In genomic region chr10:8762771-8763170, GRCm38 (mm10) we compare ENCODE assay signal across 9 mouse cellular contexts.
DNase-seq lines count a peak whose midpoint lies in the region; ATAC-seq and TF ChIP-seq lines count a peak whose summit lies in the region.
"Had no signal": no experiment of that assay in that cellular context is flagged by ENCODE, and none has a peak within 500 bp of the region (broad histone marks: within the 10 kb centered on the region; RNA-seq: fewer than 3 reads in every experiment).

No protein-coding gene starts in this region.

- WGBS in lung, embryonic 15.5 days = 38% methylated on average over 12 of the region's 12 CpGs
- 69% methylated on average over 12 of the region's 12 CpGs for WGBS in lung, adult 2 months
- 43% methylated on average over 12 of the region's 12 CpGs for WGBS in limb, embryonic 12.5 days
- WGBS in stomach, embryonic 15.5 days = 43% methylated on average over 12 of the region's 12 CpGs

- no peaks in the 10 kb centered on the region for H3K27me3 ChIP-seq in lung, embryonic 15.5 days
- H3K27me3 ChIP-seq in limb, embryonic 12.5 days = no peaks in the 10 kb centered on the region
- no peaks in the 10 kb centered on the region for H3K27me3 ChIP-seq in stomach, embryonic 15.5 days (replicated peaks)

- TF ChIP-seq CTCF in lung, adult 2 months (IDR thresholded peaks at IDR 0.05; ENCODE audit: insufficient read depth, low read length) = no peak

- peak overlapping the region; percentile 16; the same call in 1 of the 2 replicates for H3K4me3 ChIP-seq in lung, embryonic 15.5 days
- no peak overlapping the region for H3K4me3 ChIP-seq in lung, adult 2 months (replicated peaks; ENCODE audit: extremely low read depth, low read depth, low read length)
- 0 out of 2 replicates have a peak overlapping the region, but pooled peaks have one; percentile 25 for H3K4me3 ChIP-seq in limb, embryonic 12.5 days (replicated peaks)
- no peak overlapping the region for H3K4me3 ChIP-seq in stomach, embryonic 15.5 days (replicated peaks)
- H3K4me3 ChIP-seq: erythroblast, embryonic 14.5 days had no signal

- no peak for DNase-seq in lung, adult 2 months
- DNase-seq in heart, adult 8-10 months (ENCODE audit: low spot score) = peak; percentile 60
- DNase-seq in cerebellum, postnatal 4 days (ENCODE audit: low spot score in 2 of 2) = no peak
- DNase-seq in spleen, postnatal 10 days (ENCODE audit: low spot score in 2 of 2) = no peak
- DNase-seq in cerebellum, postnatal 36 days = no peak

- no peak for ATAC-seq in lung, embryonic 15.5 days (ENCODE audit: borderline replicate concordance, extremely low read depth, low FRiP score, low TSS enrichment)
- ATAC-seq in limb, embryonic 12.5 days (ENCODE audit: insufficient number of reproducible peaks, insufficient read depth, low FRiP score, low TSS enrichment, low read depth) = no peak
- no peak for ATAC-seq in stomach, embryonic 15.5 days (ENCODE audit: insufficient read depth, low FRiP score, low read depth)

- peak overlapping the region; percentile 30 for H3K4me2 ChIP-seq in lung, embryonic 15.5 days
- H3K4me2 ChIP-seq in limb, embryonic 12.5 days = peak overlapping the region; percentile 50
- peak overlapping the region; percentile 40 for H3K4me2 ChIP-seq in stomach, embryonic 15.5 days

- H3K27ac ChIP-seq in lung, embryonic 15.5 days = peak overlapping the region; percentile 38; the same call in 1 of the 2 replicates
- H3K27ac ChIP-seq in limb, embryonic 12.5 days = peak overlapping the region; percentile 82; the same call in 1 of the 2 replicates
- peak overlapping the region; percentile 80; the same call in 1 of the 2 replicates for H3K27ac ChIP-seq in stomach, embryonic 15.5 days

- no peak overlapping the region for H3K9ac ChIP-seq in lung, embryonic 15.5 days
- 0 out of 2 replicates have a peak overlapping the region, but pooled peaks have one; percentile 5 for H3K9ac ChIP-seq in limb, embryonic 12.5 days (replicated peaks)
- H3K9ac ChIP-seq in stomach, embryonic 15.5 days = no peak overlapping the region

- H3K36me3 ChIP-seq in lung, embryonic 15.5 days = no peaks in the 10 kb centered on the region
- peaks cover 4% of the 10 kb centered on the region; the same call in 1 of the 2 replicates for H3K36me3 ChIP-seq in limb, embryonic 12.5 days
- H3K36me3 ChIP-seq in stomach, embryonic 15.5 days = no peaks in the 10 kb centered on the region; the same call in 1 of the 2 replicates

- no peak for TF ChIP-seq POLR2A in lung, adult 2 months (IDR thresholded peaks at IDR 0.05; ENCODE audit: borderline replicate concordance, extremely low read depth, low read depth, low read length)

- H3K4me1 ChIP-seq in lung, embryonic 15.5 days = peaks cover 40% of the 10 kb centered on the region
- peaks cover 16% of the 10 kb centered on the region for H3K4me1 ChIP-seq in lung, adult 2 months (ENCODE audit: control insufficient read depth, insufficient read depth, low read length)
- peaks cover 51% of the 10 kb centered on the region for H3K4me1 ChIP-seq in limb, embryonic 12.5 days (replicated peaks)
- H3K4me1 ChIP-seq in stomach, embryonic 15.5 days = peaks cover 11% of the 10 kb centered on the region; the same call in 1 of the 2 replicates

- no peaks in the 10 kb centered on the region for H3K9me3 ChIP-seq in lung, embryonic 15.5 days
- H3K9me3 ChIP-seq in limb, embryonic 12.5 days = no peaks in the 10 kb centered on the region
- no peaks in the 10 kb centered on the region for H3K9me3 ChIP-seq in stomach, embryonic 15.5 days

Comparison
In these comparisons a context has a peak if more than half of its experiments do, and no peak if none do; other contexts are left out.
1. H3K4me3 ChIP-seq: peak in lung, embryonic 15.5 days (single experiment) and limb, embryonic 12.5 days (single experiment); none in lung, adult 2 months (single experiment) and stomach, embryonic 15.5 days (single experiment).
2. Peak in every context shown above with its lines, with median percentiles within 50 percentile points of each other: H3K27ac ChIP-seq and H3K4me2 ChIP-seq.